Mouse (Mus musculus) MEL (cell line): ENCODE measurements around the gene Scd3. TPM values are rescaled to one million over a fixed set of nuclear protein-coding genes. Genes with fewer than 3 reads are reported as not detected.

ENCODE experiments used
- DNase-seq: peaks from one replicate; pipeline ENCODE4 v3.0.0; 2011; ENCODE audit warnings: low read depth, low spot score
- H3K27ac ChIP-seq: 2 replicates; pipeline ENCODE4 v1.5.1; 2012; ENCODE audit warnings: low read depth, mild to moderate bottlenecking, control low read depth, low read length, moderate library complexity; ENCODE audit not compliant: control insufficient read depth
- H3K27me3 ChIP-seq, 2 experiments: fragments of 150-350 bp in 1 of 2; sonication (generic) in 1 of 2; 2 replicates each; pipeline ENCODE4 v1.6.1; 2012; ENCODE audit warnings: low read length in 2 of 2, mild to moderate bottlenecking in 2 of 2, improper control_type of control experiment in 1 of 2, moderate library complexity in 1 of 2; ENCODE audit not compliant: insufficient read depth in 2 of 2, control insufficient read depth in 1 of 2
- H3K36me3 ChIP-seq, 2 experiments: 2 replicates each; pipeline ENCODE4 v1.6.1; 2012 to 2014; ENCODE audit warnings: low read length in 2 of 2, improper control_type of control experiment in 1 of 2, inconsistent platforms in 1 of 2, mild to moderate bottlenecking in 1 of 2; ENCODE audit not compliant: insufficient read depth in 2 of 2, control insufficient read depth in 1 of 2
- H3K4me1 ChIP-seq, 2 experiments: fragments of 150-350 bp in 1 of 2; sonication (generic) in 1 of 2; 2 replicates each; pipeline ENCODE4 v1.6.1; 2012; ENCODE audit warnings: low read length in 2 of 2, improper control_type of control experiment in 1 of 2, mild to moderate bottlenecking in 1 of 2; ENCODE audit not compliant: insufficient read depth in 2 of 2, control insufficient read depth in 1 of 2
- H3K4me3 ChIP-seq, 2 experiments: fragments of 150-350 bp in 1 of 2; sonication (generic) in 1 of 2; 2 replicates each; pipeline ENCODE4 v1.5.1; 2012; ENCODE audit warnings: low read depth in 2 of 2, low read length in 2 of 2, mild to moderate bottlenecking in 2 of 2, moderate library complexity in 2 of 2, control low read depth in 1 of 2, improper control_type of control experiment in 1 of 2; ENCODE audit not compliant: control insufficient read depth in 1 of 2, insufficient read depth in 1 of 2
- H3K79me2 ChIP-seq: 2 replicates; pipeline ENCODE4 v1.6.1; 2012; ENCODE audit warnings: mild to moderate bottlenecking, low read length, moderate library complexity; ENCODE audit not compliant: control insufficient read depth, poor library complexity, insufficient read depth
- H3K9ac ChIP-seq: 2 replicates; pipeline ENCODE4 v1.6.1; 2012; ENCODE audit warnings: low read depth, mild to moderate bottlenecking, control low read depth, low read length, moderate library complexity; ENCODE audit not compliant: control insufficient read depth, poor library complexity, severe bottlenecking
- H3K9me3 ChIP-seq: fragments of 150-350 bp; sonication (generic); replicated peaks from 2 replicates; pipeline ENCODE4 v1.6.1; 2012; ENCODE audit warnings: mild to moderate bottlenecking, low read length, improper control_type of control experiment, moderate library complexity; ENCODE audit not compliant: insufficient read depth
- CHD1 ChIP-seq: IDR thresholded peaks from 2 replicates; pipeline ENCODE4 v1.6.1; 2012; ENCODE audit warnings: low read depth, mild to moderate bottlenecking, inconsistent platforms, low read length, improper control_type of control experiment
- CHD2 ChIP-seq: IDR thresholded peaks from 2 replicates; pipeline ENCODE4 v1.6.1; 2011; ENCODE audit warnings: low read length, improper control_type of control experiment
- CTCF ChIP-seq, 3 experiments: IDR thresholded peaks in 2 of 3; conservative IDR thresholded peaks in 1 of 3; 2 replicates each; pipeline ENCODE4 v1.5.1; 2011 to 2012; ENCODE audit warnings: low read length in 3 of 3, low read depth in 2 of 3, mild to moderate bottlenecking in 2 of 3, improper control_type of control experiment in 1 of 3, inconsistent platforms in 1 of 3, mixed read lengths in 1 of 3, moderate library complexity in 1 of 3; ENCODE audit not compliant: control insufficient read depth in 1 of 3, insufficient read depth in 1 of 3, poor library complexity in 1 of 3, severe bottlenecking in 1 of 3
- ELF1 ChIP-seq: IDR thresholded peaks from 2 replicates; pipeline ENCODE4 v1.6.1; 2014; ENCODE audit warnings: low read depth, mild to moderate bottlenecking, inconsistent platforms, low read length, improper control_type of control experiment, moderate library complexity
- EP300 ChIP-seq, 2 experiments: IDR thresholded peaks; 2 replicates each; pipeline ENCODE4 v1.6.1; 2011; ENCODE audit warnings: improper control_type of control experiment in 2 of 2, low read length in 2 of 2, low read depth in 1 of 2, mild to moderate bottlenecking in 1 of 2
- ETS1 ChIP-seq: IDR thresholded peaks from 2 replicates; pipeline ENCODE4 v1.6.1; 2012; ENCODE audit warnings: low read depth, mild to moderate bottlenecking, inconsistent platforms, low read length, improper control_type of control experiment, moderate library complexity
- HCFC1 ChIP-seq: IDR thresholded peaks from 2 replicates; pipeline ENCODE4 v1.6.1; 2012; ENCODE audit warnings: low read depth, mild to moderate bottlenecking, inconsistent platforms, low read length, improper control_type of control experiment, moderate library complexity
- JUND ChIP-seq: IDR thresholded peaks from 2 replicates; pipeline ENCODE4 v1.6.1; 2011; ENCODE audit warnings: low read depth, mild to moderate bottlenecking, improper control_type of control experiment, low read length
- KAT2A ChIP-seq: conservative IDR thresholded peaks from 2 replicates; pipeline ENCODE4 v1.6.1; 2012; ENCODE audit warnings: low read depth, low read length, improper control_type of control experiment, inconsistent platforms
- MAFK ChIP-seq: IDR thresholded peaks from 2 replicates; pipeline ENCODE4 v1.6.1; 2011; ENCODE audit warnings: low read depth, mild to moderate bottlenecking, low read length, improper control_type of control experiment, borderline replicate concordance
- MAZ ChIP-seq: IDR thresholded peaks from 2 replicates; pipeline ENCODE4 v1.6.1; 2012; ENCODE audit warnings: low read depth, mild to moderate bottlenecking, inconsistent platforms, low read length, improper control_type of control experiment
- MXI1 ChIP-seq: IDR thresholded peaks from 2 replicates; pipeline ENCODE4 v1.6.1; 2011; ENCODE audit warnings: mild to moderate bottlenecking, low read depth, low read length, improper control_type of control experiment
- MYB ChIP-seq: IDR thresholded peaks from 2 replicates; pipeline ENCODE4 v1.6.1; 2011; ENCODE audit warnings: mild to moderate bottlenecking, low read depth, low read length, improper control_type of control experiment
- MYC ChIP-seq: IDR thresholded peaks from 2 replicates; pipeline ENCODE4 v1.6.1; 2011; ENCODE audit warnings: low read depth, mild to moderate bottlenecking, low read length, improper control_type of control experiment, moderate library complexity
- NELFE ChIP-seq: IDR thresholded peaks from 2 replicates; pipeline ENCODE4 v1.6.1; 2011; ENCODE audit warnings: low read depth, low read length, improper control_type of control experiment
- POLR2A ChIP-seq, 2 experiments: IDR thresholded peaks; 2 replicates each; pipeline ENCODE4 v1.6.1; 2011 to 2012; ENCODE audit warnings: low read length in 2 of 2, mild to moderate bottlenecking in 2 of 2, control low read depth in 1 of 2, improper control_type of control experiment in 1 of 2, low read depth in 1 of 2, moderate library complexity in 1 of 2; ENCODE audit not compliant: control insufficient read depth in 1 of 2, insufficient read depth in 1 of 2, poor library complexity in 1 of 2
- POLR2AphosphoS2 ChIP-seq: IDR thresholded peaks from 2 replicates; pipeline ENCODE4 v1.6.1; 2011; ENCODE audit warnings: low read length, improper control_type of control experiment
- POLR2AphosphoS5 ChIP-seq: IDR thresholded peaks from 2 replicates; pipeline ENCODE4 v1.6.1; 2012; ENCODE audit warnings: low read depth, borderline replicate concordance, mild to moderate bottlenecking, inconsistent platforms, low read length, moderate library complexity, mixed read lengths
- RAD21 ChIP-seq: IDR thresholded peaks from 2 replicates; pipeline ENCODE4 v1.6.1; 2011; ENCODE audit warnings: mild to moderate bottlenecking, low read depth, low read length, improper control_type of control experiment
- RCOR1 ChIP-seq: IDR thresholded peaks from 2 replicates; pipeline ENCODE4 v1.6.1; 2012; ENCODE audit warnings: low read depth, mild to moderate bottlenecking, inconsistent platforms, low read length, improper control_type of control experiment
- SIN3A ChIP-seq: IDR thresholded peaks from 2 replicates; pipeline ENCODE4 v1.6.1; 2012; ENCODE audit warnings: low read length, improper control_type of control experiment, inconsistent platforms
- TAL1 ChIP-seq: IDR thresholded peaks from 2 replicates; pipeline ENCODE4 v1.6.1; 2012; ENCODE audit warnings: mild to moderate bottlenecking, inconsistent platforms, low read length, moderate library complexity, mixed read lengths
- TBP ChIP-seq: IDR thresholded peaks from 2 replicates; pipeline ENCODE4 v1.8.0; 2011; ENCODE audit warnings: low read depth, low read length, improper control_type of control experiment
- TCF12 ChIP-seq: IDR thresholded peaks from 2 replicates; pipeline ENCODE4 v1.6.1; 2014; ENCODE audit warnings: low read depth, mild to moderate bottlenecking, inconsistent platforms, low read length, improper control_type of control experiment, moderate library complexity
- USF1 ChIP-seq: IDR thresholded peaks from 2 replicates; pipeline ENCODE4 v1.6.1; 2014; ENCODE audit warnings: low read depth, mild to moderate bottlenecking, inconsistent platforms, low read length, improper control_type of control experiment, moderate library complexity
- USF2 ChIP-seq, 2 experiments: IDR thresholded peaks; 2 replicates each; pipeline ENCODE4 v1.6.1; 2011 to 2012; ENCODE audit warnings: improper control_type of control experiment in 2 of 2, low read length in 2 of 2, borderline replicate concordance in 1 of 2, inconsistent platforms in 1 of 2, low read depth in 1 of 2, mild to moderate bottlenecking in 1 of 2; ENCODE audit not compliant: insufficient read depth in 1 of 2
- ZKSCAN1 ChIP-seq: IDR thresholded peaks from 2 replicates; pipeline ENCODE4 v1.6.1; 2012; ENCODE audit warnings: low read depth, mild to moderate bottlenecking, inconsistent platforms, low read length, improper control_type of control experiment, moderate library complexity
- ZMIZ1 ChIP-seq: IDR thresholded peaks from 2 replicates; pipeline ENCODE4 v1.6.1; 2012; ENCODE audit warnings: low read depth, mild to moderate bottlenecking, inconsistent platforms, low read length, improper control_type of control experiment, moderate library complexity
- polyA plus RNA-seq, 2 experiments: library from polyadenylated mRNA; stranded (reverse) in 1 of 2; unstranded in 1 of 2; fragments of >175 nt in 1 of 2; fragments of >200 nt in 1 of 2; gene quantifications; 2 replicates each; pipeline versions ENCODE4 v1.2.1 to v1.2.4; 2012; ENCODE audit warnings: low replicate concordance in 2 of 2, low read depth in 1 of 2; ENCODE audit not compliant: insufficient read length in 2 of 2, insufficient read depth in 1 of 2, missing spikeins in 1 of 2
- total RNA-seq: library from RNA; depleted of rRNA; stranded (reverse); fragments of 300-350 nt; gene quantifications from 2 replicates; pipeline ENCODE4 v1.2.3, GENCODE M21; 2012

Gene Scd3
- total and polyA plus RNA-seq, 3 experiments = 0.65 to 745 (median 0.96) TPM

- TF ChIP-seq USF2 (IDR thresholded peaks at IDR 0.05; ENCODE audit: borderline replicate concordance in 1 of 2, insufficient read depth in 1 of 2, low read depth in 1 of 2, low read length in 2 of 2) (no peak), MYB (no peak), CHD1 (no peak), RCOR1 (peak; percentile 100), ZMIZ1 (no peak), SIN3A (peak; percentile 57; the same call in 1 of the 2 replicates), TBP (no peak), MAFK (peak; percentile 84), CHD2 (no peak), ETS1 (peak; percentile 90), ZKSCAN1 (no peak)
- TF ChIP-seq, all 39 proteins: peak for 12
These were observed 22.7 kb downstream of the Scd3 start (continued) for GRCm38 (mm10) chr19:44225728-44226127.

GRCm38 (mm10) chr19:44229776-44230175, 26.7 kb downstream of the Scd3 start:
- Histone ChIP-seq H3K79me2 (no peaks in the 10 kb centered on the region), H3K9me3 (no peaks in the 10 kb centered on the region), H3K9ac (no peak overlapping the region), H3K4me3 (no peak overlapping the region), H3K4me1 (peaks cover 15 to 40% of the 10 kb centered on the region in 2 experiments), H3K27ac (no peak overlapping the region), H3K36me3 (peaks cover 0 to 25% of the 10 kb centered on the region in 2 experiments; a peak in 2 of 4 replicates), H3K27me3 (peaks cover 4 to 6% of the 10 kb centered on the region in 2 experiments)
- no peak for DNase-seq
- TF ChIP-seq TAL1 = no peak
- TF ChIP-seq MYB = no peak
- TF ChIP-seq MYC = no peak
- TF ChIP-seq MAZ = no peak
- TF ChIP-seq MXI1 = no peak
- no peak for TF ChIP-seq POLR2AphosphoS2
- TF ChIP-seq TCF12 = no peak
- TF ChIP-seq CTCF (IDR thresholded peaks at IDR 0.05 in 2 of 3, conservative IDR thresholded peaks at IDR 0.05 in 1 of 3; ENCODE audit: control insufficient read depth in 1 of 3, insufficient read depth in 1 of 3, low read depth in 2 of 3, low read length in 3 of 3, poor library complexity in 1 of 3, severe bottlenecking in 1 of 3) = no peak
- no peak for TF ChIP-seq POLR2AphosphoS5

GRCm38 (mm10) chr19:44230212-44230611, 27.1 kb downstream of the Scd3 start:
- Histone ChIP-seq H3K9me3 (no peaks in the 10 kb centered on the region), H3K9ac (no peak overlapping the region), H3K4me1 (peaks cover 15 to 35% of the 10 kb centered on the region in 2 experiments), H3K27ac (no peak overlapping the region), H3K4me3 (no peak overlapping the region), H3K36me3 (peaks cover 0 to 21% of the 10 kb centered on the region in 2 experiments; a peak in 2 of 4 replicates), H3K27me3 (peaks cover 4 to 5% of the 10 kb centered on the region in 2 experiments), H3K79me2 (no peaks in the 10 kb centered on the region)
- DNase-seq = no peak
- TF ChIP-seq POLR2AphosphoS2 = no peak
- no peak for TF ChIP-seq MYC
- TF ChIP-seq POLR2AphosphoS5 = no peak
- no peak for TF ChIP-seq POLR2A (IDR thresholded peaks at IDR 0.05; ENCODE audit: control insufficient read depth in 1 of 2, insufficient read depth in 1 of 2, low read depth in 1 of 2, low read length in 2 of 2, poor library complexity in 1 of 2)
- no peak for TF ChIP-seq HCFC1
- no peak for TF ChIP-seq NELFE
- TF ChIP-seq JUND = no peak
- no peak for TF ChIP-seq RAD21
- TF ChIP-seq USF1 = no peak
- TF ChIP-seq EP300 (IDR thresholded peaks at IDR 0.05; ENCODE audit: low read depth in 1 of 2, low read length in 2 of 2) = no peak
- no peak for TF ChIP-seq ELF1
- no peak for TF ChIP-seq KAT2A
- no peak for TF ChIP-seq RCOR1
- no peak for TF ChIP-seq SIN3A
- TF ChIP-seq MYB = no peak
- no peak for TF ChIP-seq MAFK
- no peak for TF ChIP-seq MAZ
- TF ChIP-seq, all 39 proteins: peak for 0
